Mouse (Mus musculus) cortical plate, adult 2 months (tissue): ENCODE results near the gene Zbtb22.

ENCODE experiments used
- CTCF ChIP-seq: fragments of 200-500 bp; IDR thresholded peaks from 2 replicates; pipeline ENCODE4 v1.5.1; 2011; ENCODE audit warnings: mild to moderate bottlenecking, control low read depth, low read length; ENCODE audit not compliant: insufficient read depth; ENCODE audit errors: extremely low read depth
- POLR2A ChIP-seq: fragments of 200-500 bp; IDR thresholded peaks from 2 replicates; pipeline ENCODE4 v1.6.1; 2011; ENCODE audit warnings: mild to moderate bottlenecking, low read length, control low read depth; ENCODE audit not compliant: insufficient read depth; ENCODE audit errors: extremely low read depth

DNA sequence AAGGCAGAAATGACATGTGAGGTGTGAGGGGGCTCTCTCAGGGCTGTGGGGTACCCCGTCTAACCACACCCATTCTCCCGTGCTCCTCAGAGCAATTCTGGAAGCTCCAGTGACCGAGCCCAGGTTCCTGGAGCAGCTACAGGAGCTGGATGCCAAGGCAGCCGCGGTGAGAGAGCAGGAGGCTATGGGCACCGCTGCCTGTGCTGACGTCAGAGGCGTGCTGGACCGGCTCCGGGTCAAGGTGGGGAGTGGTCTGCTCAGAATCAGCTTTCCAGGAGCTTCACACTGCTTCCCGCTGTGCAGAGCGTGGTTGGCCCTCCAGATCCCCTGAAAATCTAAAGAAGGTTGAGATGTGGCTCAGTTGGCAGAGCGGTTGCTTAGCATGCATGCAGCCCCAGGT lies 43.4 kb downstream of the Zbtb22 start:
- TF ChIP-seq CTCF (no peak), POLR2A (no peak)
